Mouse (Mus musculus) small intestine, adult 2 months (tissue): Measurements from ENCODE around the gene Ifna7.
"Not testable (repeated sequence)": the region's sequence is repeated elsewhere in the genome, so short reads cannot be mapped to it uniquely, and the experiment has no call there.

Source experiments
- CTCF ChIP-seq: fragments of 200-500 bp; IDR thresholded peaks from 2 replicates; pipeline ENCODE4 v1.5.1; 2012; ENCODE audit warnings: low read depth, mild to moderate bottlenecking, control low read depth, inconsistent platforms, low read length, moderate library complexity, mixed read lengths; ENCODE audit not compliant: insufficient replicate concordance, insufficient read length; ENCODE audit errors: extremely low read depth
- POLR2A ChIP-seq: fragments of 200-500 bp; IDR thresholded peaks from 2 replicates; pipeline ENCODE4 v1.6.1; 2012; ENCODE audit warnings: low read depth, mild to moderate bottlenecking, control low read depth, inconsistent platforms, low read length, moderate library complexity

- not testable (repeated sequence) for TF ChIP-seq CTCF, POLR2A
Observed at GRCm38 (mm10) chr4:88797097-88797496, 18.9 kb upstream of the Ifna7 start, which contains the start of gene Gm13279.
